Mouse (Mus musculus) neural tube, embryonic 15.5 days (tissue): ENCODE measurements around the gene Terb2. TPM values are rescaled to one million over a fixed set of nuclear protein-coding genes. Genes with fewer than 3 reads are reported as not detected.

Experiments
- polyA plus RNA-seq: library from polyadenylated mRNA; unstranded; fragments of >200 nt; fragmentation: Nextera tagmentation; extraction: Ambion mirVana; gene quantifications from 2 replicates; pipeline ENCODE4 v1.2.1, GENCODE M21; 2015

The Terb2 gene
- polyA plus RNA-seq, 1 experiment from 2014 or later, result not detected

Other genes with a start within 250 kb of the Terb2 start
- gene Ctdspl2, start 230.3 kb upstream of the Terb2 start, polyA plus RNA-seq, result 30.8 and 37.6 TPM in 2 replicates
- gene Mageb3, start 230.2 kb upstream of the Terb2 start, polyA plus RNA-seq, result 0.49 and 0.60 TPM in 2 replicates
- 11.1 and 12.3 TPM in 2 replicates for gene Eif3j1, start 157.7 kb upstream of the Terb2 start, polyA plus RNA-seq
- gene Spg11, start 67.9 kb upstream of the Terb2 start, polyA plus RNA-seq, result 5.8 and 6.6 TPM in 2 replicates
- 138 and 290 TPM in 2 replicates for gene B2m, start 38.6 kb upstream of the Terb2 start, polyA plus RNA-seq
- not detected in 2 replicates for gene Trim69, start 25.6 kb upstream of the Terb2 start, polyA plus RNA-seq
- 0.09 TPM in 1 of 2 replicates, not detected in the other for gene Patl2, start 83 bp upstream of the Terb2 start, polyA plus RNA-seq
- 21.4 and 41.7 TPM in 2 replicates for gene Sord, start 48.5 kb downstream of the Terb2 start, polyA plus RNA-seq
- 0.03 and 0.12 TPM in 2 replicates for gene Duox2, start 112.2 kb downstream of the Terb2 start, polyA plus RNA-seq
- gene Duoxa2, start 112.6 kb downstream of the Terb2 start, polyA plus RNA-seq, result 0.52 and 0.56 TPM in 2 replicates
- gene Duoxa1, start 127.5 kb downstream of the Terb2 start, polyA plus RNA-seq, result 0.17 and 1.2 TPM in 2 replicates
- gene Duox1, start 129.4 kb downstream of the Terb2 start, polyA plus RNA-seq, result 0.10 and 0.27 TPM in 2 replicates
- gene Shf, start 182.9 kb downstream of the Terb2 start, polyA plus RNA-seq, result 11.2 and 12.0 TPM in 2 replicates
- gene Slc28a2, start 240.2 kb downstream of the Terb2 start, polyA plus RNA-seq, result 3.1 TPM in 1 of 2 replicates, not detected in the other